Mouse (Mus musculus) CD4-positive, CD25-positive, alpha-beta regulatory T cell (primary cell): ENCODE data around the gene Prss30. TPM values are rescaled to one million over a fixed set of nuclear protein-coding genes. Genes with fewer than 3 reads are reported as not detected.

Experiments used
- polyA plus RNA-seq: library from polyadenylated mRNA; unstranded; fragments of 100-300 nt; shearing (Covaris generic); gene quantifications from one replicate; pipeline ENCODE4 v1.2.1, GENCODE M21; 2017

Gene Prss30
- not detected for polyA plus RNA-seq

GRCm38 (mm10) chr17:23980297-23980909 is at the start of gene Prss30:
Gene Prss30 (minus strand): TSS chr17:23980566.

GRCm38 (mm10) chr17:23997901-23998300 is 17.5 kb upstream of the Prss30 start, which contains the start of gene Prss22:
Gene Prss22 (minus strand): TSS chr17:23998100.

GRCm38 (mm10) chr17:23955174-23955573 is 25.2 kb downstream of the Prss30 start, which contains the start of gene Sbpl:
Gene Sbpl (minus strand): TSS chr17:23955274.

GRCm38 (mm10) chr17:23941372-23941771 is 39.0 kb downstream of the Prss30 start, which contains the start of gene Sbp:
Gene Sbp (plus strand): TSS chr17:23941672.

Other genes with a start within 250 kb of the Prss30 start
- gene Paqr4, start 239.7 kb downstream of the Prss30 start, polyA plus RNA-seq, result 5.3 TPM
- 3.4 TPM for gene Kremen2, start 234.7 kb downstream of the Prss30 start, polyA plus RNA-seq
- gene Flywch1, start 209.0 kb downstream of the Prss30 start, polyA plus RNA-seq, result 45.2 TPM
- gene Flywch2, start 194.5 kb downstream of the Prss30 start, polyA plus RNA-seq, result 2.8 TPM
- 999 TPM for gene Srrm2, start 190.0 kb downstream of the Prss30 start, polyA plus RNA-seq
- gene Elob, start 151.4 kb downstream of the Prss30 start, polyA plus RNA-seq, result 592 TPM
- 0.18 TPM for gene Prss33, start 144.5 kb downstream of the Prss30 start, polyA plus RNA-seq
- not detected for gene Prss32, start 136.7 kb downstream of the Prss30 start, polyA plus RNA-seq
- 2.8 TPM for gene Prss41, start 136.4 kb downstream of the Prss30 start, polyA plus RNA-seq
- gene Prss21, start 112.5 kb downstream of the Prss30 start, polyA plus RNA-seq, result not detected
- not detected for gene Dcpp1, start 99.7 kb downstream of the Prss30 start, polyA plus RNA-seq
- gene Dcpp2, start 99.7 kb downstream of the Prss30 start, polyA plus RNA-seq, result not detected
- not detected for gene Dcpp3, start 63.1 kb downstream of the Prss30 start, polyA plus RNA-seq
- gene Sbp, start 38.9 kb downstream of the Prss30 start, polyA plus RNA-seq, result not detected
- not detected for gene Sbpl, start 25.3 kb downstream of the Prss30 start, polyA plus RNA-seq
- not detected for gene Prss22, start 17.5 kb upstream of the Prss30 start, polyA plus RNA-seq
- gene Prss27, start 57.6 kb upstream of the Prss30 start, polyA plus RNA-seq, result 0.42 TPM
- gene Kctd5, start 92.9 kb upstream of the Prss30 start, polyA plus RNA-seq, result 27.8 TPM
- 46.8 TPM for gene Pdpk1, start 170.4 kb upstream of the Prss30 start, polyA plus RNA-seq
- 42.3 TPM for gene Amdhd2, start 183.2 kb upstream of the Prss30 start, polyA plus RNA-seq
- gene Atp6v0c, start 189.1 kb upstream of the Prss30 start, polyA plus RNA-seq, result 308 TPM
- 0.80 TPM for gene Tbc1d24, start 225.0 kb upstream of the Prss30 start, polyA plus RNA-seq
- 0.04 TPM for gene Ntn3, start 229.0 kb upstream of the Prss30 start, polyA plus RNA-seq
- gene Tedc2, start 240.3 kb upstream of the Prss30 start, polyA plus RNA-seq, result 4.0 TPM